In genomic region chr1:170433661-170434060, GRCm38 (mm10) we compare ENCODE assay signal across 22 mouse cellular contexts.
DNase-seq lines count a peak whose midpoint lies in the region; ATAC-seq and TF ChIP-seq lines count a peak whose summit lies in the region.
"Had no signal": no experiment of that assay in that cellular context is flagged by ENCODE, and none has a peak within 500 bp of the region (broad histone marks: within the 10 kb centered on the region; RNA-seq: fewer than 3 reads in every experiment).

No protein-coding gene starts in this region.

- no peaks in the 10 kb centered on the region for H3K36me3 ChIP-seq in kidney, adult 2 months (ENCODE audit: control insufficient read depth, insufficient read depth, low read length)
- H3K36me3 ChIP-seq in kidney, embryonic 15.5 days: no peaks in the 10 kb centered on the region
- no peaks in the 10 kb centered on the region for H3K36me3 ChIP-seq in kidney, embryonic 14.5 days (ENCODE audit: control insufficient read depth, insufficient read depth, low read length)
- H3K36me3 ChIP-seq in kidney, postnatal 0 days (ENCODE audit: insufficient read depth, low read length): no peaks in the 10 kb centered on the region
- H3K36me3 ChIP-seq: embryonic facial prominence, embryonic 13.5 days; embryonic facial prominence, embryonic 15.5 days; forebrain, embryonic 10.5 days; forebrain, embryonic 12.5 days had no signal

- H3K9ac ChIP-seq in kidney, embryonic 15.5 days: no peak overlapping the region
- no peak overlapping the region for H3K9ac ChIP-seq in kidney, embryonic 14.5 days (ENCODE audit: low read depth, low read length)
- no peak overlapping the region for H3K9ac ChIP-seq in kidney, postnatal 0 days (ENCODE audit: low read depth, low read length)
- H3K9ac ChIP-seq: embryonic facial prominence, embryonic 13.5 days; embryonic facial prominence, embryonic 15.5 days; forebrain, embryonic 12.5 days had no signal

- peak; percentile 72 for DNase-seq in kidney, adult 2 months
- no peak for DNase-seq in kidney, postnatal 25 days
- DNase-seq in kidney, postnatal 0 days (ENCODE audit: low spot score): no peak
- DNase-seq in kidney, postnatal 14 days: no peak
- DNase-seq: adrenal gland, adult 2 months; adrenal gland, postnatal 10 days; adrenal gland, postnatal 25 days; cerebellum, adult 11 months; cerebellum, adult 18-20 months; cerebellum, adult 8-10 months; cerebellum, adult 9-11 months; cerebellum, postnatal 14 days; cerebellum, postnatal 36 days; embryo, embryonic 11 days had no signal

- peaks cover 50% of the 10 kb centered on the region for H3K4me1 ChIP-seq in kidney, adult 2 months (ENCODE audit: control insufficient read depth, insufficient read depth, low read length)
- peaks cover 49% of the 10 kb centered on the region for H3K4me1 ChIP-seq in kidney, embryonic 15.5 days
- H3K4me1 ChIP-seq in kidney, embryonic 14.5 days (ENCODE audit: control insufficient read depth, insufficient read depth, low read length): no peaks in the 10 kb centered on the region
- H3K4me1 ChIP-seq in kidney, postnatal 0 days (replicated peaks; ENCODE audit: insufficient read depth, low read length): peaks cover 11% of the 10 kb centered on the region; the same call in 1 of the 2 replicates
- H3K4me1 ChIP-seq: embryonic facial prominence, embryonic 15.5 days had no signal

- no peak overlapping the region for H3K4me2 ChIP-seq in kidney, embryonic 15.5 days
- no peak overlapping the region for H3K4me2 ChIP-seq in kidney, embryonic 14.5 days (replicated peaks; ENCODE audit: low read depth, low read length)
- H3K4me2 ChIP-seq in kidney, postnatal 0 days (ENCODE audit: low read length): no peak overlapping the region
- H3K4me2 ChIP-seq: embryonic facial prominence, embryonic 13.5 days; embryonic facial prominence, embryonic 15.5 days; forebrain, embryonic 12.5 days had no signal

- no peak for ATAC-seq in kidney, embryonic 15.5 days (replicated peaks; ENCODE audit: low FRiP score)
- ATAC-seq in kidney, embryonic 14.5 days (ENCODE audit: low FRiP score, low TSS enrichment): no peak
- no peak for ATAC-seq in kidney, postnatal 0 days (replicated peaks; ENCODE audit: low FRiP score, low read depth)
- ATAC-seq: forebrain, embryonic 14.5 days had no signal

- TF ChIP-seq CTCF in kidney, adult 2 months (conservative IDR thresholded peaks at IDR 0.05; ENCODE audit: insufficient read depth, insufficient read length, low read depth, low read length): no peak
- no peak for TF ChIP-seq CTCF in kidney, postnatal 0 days (IDR thresholded peaks at IDR 0.05; ENCODE audit: low read depth)

- H3K27me3 ChIP-seq in kidney, adult 2 months (replicated peaks; ENCODE audit: control insufficient read depth, insufficient read depth, low read length): no peaks in the 10 kb centered on the region
- H3K27me3 ChIP-seq in kidney, embryonic 15.5 days: no peaks in the 10 kb centered on the region
- no peaks in the 10 kb centered on the region for H3K27me3 ChIP-seq in kidney, embryonic 14.5 days (ENCODE audit: control insufficient read depth, insufficient read depth, low read length)
- H3K27me3 ChIP-seq in kidney, postnatal 0 days (ENCODE audit: insufficient read depth, low read length): no peaks in the 10 kb centered on the region
- H3K27me3 ChIP-seq: embryonic facial prominence, embryonic 13.5 days; embryonic facial prominence, embryonic 15.5 days; forebrain, embryonic 12.5 days had no signal

- no peak overlapping the region for H3K4me3 ChIP-seq in kidney, adult 2 months (ENCODE audit: insufficient read depth, low read depth, low read length)
- no peak overlapping the region for H3K4me3 ChIP-seq in kidney, embryonic 15.5 days (replicated peaks)
- H3K4me3 ChIP-seq in kidney, embryonic 14.5 days (ENCODE audit: low read length): no peak overlapping the region
- H3K4me3 ChIP-seq in kidney, postnatal 0 days (replicated peaks; ENCODE audit: low read depth, low read length): no peak overlapping the region
- H3K4me3 ChIP-seq: embryonic facial prominence, embryonic 13.5 days; embryonic facial prominence, embryonic 15.5 days; erythroblast, embryonic 14.5 days; forebrain, embryonic 10.5 days; forebrain, embryonic 12.5 days had no signal

- H3K9me3 ChIP-seq in kidney, embryonic 15.5 days (replicated peaks): no peaks in the 10 kb centered on the region
- no peaks in the 10 kb centered on the region for H3K9me3 ChIP-seq in kidney, embryonic 14.5 days (ENCODE audit: control insufficient read depth, low read length)
- no peaks in the 10 kb centered on the region for H3K9me3 ChIP-seq in kidney, postnatal 0 days (replicated peaks; ENCODE audit: low read length)
- H3K9me3 ChIP-seq: embryonic facial prominence, embryonic 13.5 days; embryonic facial prominence, embryonic 15.5 days; forebrain, embryonic 10.5 days; forebrain, embryonic 12.5 days had no signal

- H3K27ac ChIP-seq in kidney, adult 2 months (ENCODE audit: insufficient read depth, low read depth, low read length): peak overlapping the region; percentile 96; the same call in 1 of the 2 replicates
- H3K27ac ChIP-seq in kidney, embryonic 15.5 days: peak overlapping the region; percentile 78; the same call in 1 of the 2 replicates
- H3K27ac ChIP-seq in kidney, embryonic 14.5 days (ENCODE audit: low read depth, low read length): no peak overlapping the region
- peak overlapping the region; percentile 55; the same call in 1 of the 2 replicates for H3K27ac ChIP-seq in kidney, postnatal 0 days
- H3K27ac ChIP-seq: embryonic facial prominence, embryonic 13.5 days; embryonic facial prominence, embryonic 15.5 days; forebrain, embryonic 10.5 days; forebrain, embryonic 12.5 days had no signal

- no peak for TF ChIP-seq POLR2A in kidney, adult 2 months (IDR thresholded peaks at IDR 0.05; ENCODE audit: low read depth, low read length)
